Mouse (Mus musculus): ENCODE measurements around the gene Slc5a10.

Slc5a10 gene

GRCm38 (mm10) chr11:61720636-61721035 is at the start of gene Slc5a10:
Slc5a10 (minus strand) TSS chr11:61720826.
- DNase-seq (ENCODE audit: low spot score in 2 of 2), result no peak

- DNase-seq (ENCODE audit: low spot score in 2 of 2), result peak; percentile 95 to 96
These were observed 41.2 kb upstream of the Slc5a10 start, which contains the start of gene Prpsap2 for GRCm38 (mm10) chr11:61761584-61762407. Prpsap2 (minus strand) TSS chr11:61762088.

- DNase-seq (ENCODE audit: low spot score in 2 of 2), result peak in 1 of 2 experiments; percentile 23
These were observed 39.9 kb upstream of the Slc5a10 start for GRCm38 (mm10) chr11:61760518-61760917.

- no peak for DNase-seq (ENCODE audit: low spot score in 2 of 2)
These were observed 36.5 kb upstream of the Slc5a10 start for GRCm38 (mm10) chr11:61757151-61757550.

GRCm38 (mm10) chr11:61751612-61752011 is 31.0 kb upstream of the Slc5a10 start:
- no peak for DNase-seq (ENCODE audit: low spot score in 2 of 2)

GRCm38 (mm10) chr11:61747161-61747560 is 26.5 kb upstream of the Slc5a10 start:
- DNase-seq (ENCODE audit: low spot score in 2 of 2), result no peak

- DNase-seq (ENCODE audit: low spot score in 2 of 2), result no peak
These were observed 25.2 kb upstream of the Slc5a10 start for GRCm38 (mm10) chr11:61745781-61746180.

- DNase-seq (ENCODE audit: low spot score in 2 of 2), result no peak
These were observed 23.8 kb upstream of the Slc5a10 start for GRCm38 (mm10) chr11:61744460-61744859.

GRCm38 (mm10) chr11:61743768-61744167 is 23.1 kb upstream of the Slc5a10 start:
- DNase-seq (ENCODE audit: low spot score in 2 of 2), result no peak

GRCm38 (mm10) chr11:61740500-61740899 is 19.9 kb upstream of the Slc5a10 start:
- no peak for DNase-seq (ENCODE audit: low spot score in 2 of 2)

GRCm38 (mm10) chr11:61737290-61737689 is 16.7 kb upstream of the Slc5a10 start:
- DNase-seq (ENCODE audit: low spot score in 2 of 2), result no peak

GRCm38 (mm10) chr11:61732672-61733071 is 12.0 kb upstream of the Slc5a10 start:
- DNase-seq (ENCODE audit: low spot score in 2 of 2), result no peak

GRCm38 (mm10) chr11:61728037-61728436 is 7.4 kb upstream of the Slc5a10 start:
- no peak for DNase-seq (ENCODE audit: low spot score in 2 of 2)

- DNase-seq (ENCODE audit: low spot score in 2 of 2), result no peak
These were observed 1.5 kb upstream of the Slc5a10 start for GRCm38 (mm10) chr11:61722077-61722476.

- DNase-seq (ENCODE audit: low spot score in 2 of 2), result no peak
These were observed 800 bp downstream of the Slc5a10 start for GRCm38 (mm10) chr11:61719826-61720225.

GRCm38 (mm10) chr11:61719387-61719786 is 1.2 kb downstream of the Slc5a10 start:
- DNase-seq (ENCODE audit: low spot score in 2 of 2), result no peak

GRCm38 (mm10) chr11:61717990-61718389 is 2.6 kb downstream of the Slc5a10 start:
- DNase-seq (ENCODE audit: low spot score in 2 of 2), result no peak

- DNase-seq (ENCODE audit: low spot score in 2 of 2), result no peak
These were observed 5.5 kb downstream of the Slc5a10 start for GRCm38 (mm10) chr11:61715130-61715529.

- DNase-seq (ENCODE audit: low spot score in 2 of 2), result peak; percentile 72 to 87
These were observed 6.1 kb downstream of the Slc5a10 start for GRCm38 (mm10) chr11:61714346-61715117.

- no peak for DNase-seq (ENCODE audit: low spot score in 2 of 2)
These were observed 7.3 kb downstream of the Slc5a10 start for GRCm38 (mm10) chr11:61713157-61713855.

GRCm38 (mm10) chr11:61708928-61709327 is 11.7 kb downstream of the Slc5a10 start:
- no peak for DNase-seq (ENCODE audit: low spot score in 2 of 2)

GRCm38 (mm10) chr11:61706232-61706631 is 14.4 kb downstream of the Slc5a10 start:
- DNase-seq (ENCODE audit: low spot score in 2 of 2), result no peak
